Mouse (Mus musculus) erythroblast, embryonic 14.5 days (primary cell): ENCODE measurements around the gene Tbx4.

ENCODE experiments used
- GATA1 ChIP-seq: IDR thresholded peaks from 2 replicates; pipeline ENCODE4 v1.6.1; 2012; ENCODE audit warnings: low read length, inconsistent platforms, mixed read lengths
- TAL1 ChIP-seq: IDR thresholded peaks from 3 replicates; pipeline ENCODE4 v1.6.1; 2012; ENCODE audit warnings: low read length, inconsistent platforms, mixed read lengths

DNA sequence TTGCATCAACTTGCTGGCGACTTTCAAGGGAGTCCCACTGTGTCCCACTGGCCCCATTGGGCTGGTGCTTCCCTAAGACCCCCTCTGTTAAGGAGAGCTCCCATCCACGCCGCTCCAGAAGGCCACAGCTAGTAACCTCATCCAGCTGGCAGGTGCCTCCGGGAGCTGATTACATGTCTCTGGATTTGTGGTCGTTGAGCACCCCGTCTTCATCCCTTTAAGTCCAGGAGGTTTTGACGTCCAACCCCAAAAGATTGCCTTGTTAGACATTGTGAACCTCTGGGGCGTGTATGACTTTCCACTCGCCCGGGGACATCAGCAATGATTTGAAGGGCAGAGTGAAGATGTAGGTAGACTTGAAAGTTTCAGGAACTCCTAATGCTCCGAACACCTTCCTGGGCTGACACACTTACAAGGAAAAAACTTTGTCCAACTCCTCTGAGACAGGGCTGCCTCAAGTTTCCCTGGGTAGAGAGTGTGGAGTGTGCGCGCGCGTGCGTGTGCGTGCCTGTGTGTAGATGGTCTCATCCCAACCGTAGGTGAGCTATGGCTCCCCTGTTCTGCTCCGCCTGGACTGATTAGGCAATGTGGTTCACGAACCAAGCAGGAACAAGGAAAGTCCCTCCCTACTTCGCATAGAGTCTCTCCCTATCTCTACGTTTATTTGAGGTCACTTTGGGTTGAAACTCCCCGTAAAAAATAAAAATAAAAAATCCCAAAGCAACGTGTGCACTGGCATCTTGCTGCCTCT lies 43.5 kb upstream of the Tbx4 start:
- TF ChIP-seq GATA1 (no peak), TAL1 (no peak)
